Mouse (Mus musculus): ENCODE measurements around the gene Atic. TPM values are rescaled to one million over a fixed set of nuclear protein-coding genes. Genes with fewer than 3 reads are reported as not detected.

The Atic gene
- total and polyA plus RNA-seq, 3 experiments: 123 to 223 (median 187) TPM

DNA sequence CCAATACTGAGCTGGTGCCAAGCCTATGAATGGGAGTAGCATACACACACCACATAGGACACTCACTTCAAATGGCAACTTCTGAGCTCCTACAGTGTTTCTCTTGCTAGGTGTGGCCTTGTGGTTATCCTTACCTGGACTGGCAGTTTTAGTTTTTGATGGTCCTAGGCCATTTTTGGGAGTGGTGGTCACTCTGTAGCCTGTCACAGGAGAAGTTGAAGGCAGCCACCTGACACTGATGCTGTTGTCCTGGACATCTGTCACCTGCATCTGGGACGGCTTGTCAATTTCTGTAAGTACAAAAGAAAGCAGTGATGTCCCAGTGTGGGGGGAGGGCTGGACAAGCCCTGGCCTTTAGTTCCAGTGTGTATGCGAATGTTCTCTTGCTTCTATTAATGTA is 48.8 kb downstream of the Atic start:
- Histone ChIP-seq H3K4me1 (ENCODE audit: control insufficient read depth in 1 of 2, insufficient read depth in 2 of 2) (no peaks in the 10 kb centered on the region), H3K9me3 (replicated peaks; ENCODE audit: low read length) (no peaks in the 10 kb centered on the region), H3K27ac (ENCODE audit: insufficient read depth, low read depth) (no peak overlapping the region), H3K4me2 (ENCODE audit: insufficient read depth, low read depth, poor library complexity, severe bottlenecking) (no peak overlapping the region), H3K79me2 (replicated peaks; ENCODE audit: control insufficient read depth, extremely low read depth, insufficient read depth, poor library complexity, severe bottlenecking) (no peaks in the 10 kb centered on the region), H3K9ac (ENCODE audit: insufficient read depth, low read depth) (no peak overlapping the region), H3K36me3 (replicated peaks in 1 of 2; ENCODE audit: control insufficient read depth in 1 of 2, insufficient read depth in 1 of 2, low read length in 1 of 2) (no peaks in the 10 kb centered on the region), H3K4me3 (replicated peaks in 1 of 3; ENCODE audit: low read depth in 2 of 3, low read length in 2 of 3, poor library complexity in 1 of 3) (no peak overlapping the region), H3K27me3 (replicated peaks) (peaks cover 2% of the 10 kb centered on the region)
- DNase-seq (ENCODE audit: extremely low read depth): no peak
- dilution Hi-C loops (cut with MboI; ENCODE audit: extremely low pct_ligation_motif_present, extremely low pct_unique_long_range_greater_than_20kb, low sequenced_read_pairs): no loop called here
- in situ Hi-C loops (cut with MboI; ENCODE audit: low pct_ligation_motif_present, low pct_unique_long_range_greater_than_20kb, low sequenced_read_pairs): no loop called here
- TF ChIP-seq CHD2 (IDR thresholded peaks at IDR 0.05; ENCODE audit: low read length) (no peak), MAX (IDR thresholded peaks at IDR 0.05; ENCODE audit: low read length) (no peak), ZC3H11A (IDR thresholded peaks at IDR 0.05; ENCODE audit: low read depth, low read length) (no peak), RAD21 (IDR thresholded peaks at IDR 0.05; ENCODE audit: low read depth, low read length) (no peak), GABPA (IDR thresholded peaks at IDR 0.05; ENCODE audit: insufficient replicate concordance, low read depth, low read length) (no peak), TCF12 (IDR thresholded peaks at IDR 0.05; ENCODE audit: low read depth, low read length) (no peak), SMC3 (IDR thresholded peaks at IDR 0.05; ENCODE audit: low read depth, low read length) (no peak), TBP (conservative IDR thresholded peaks at IDR 0.05; ENCODE audit: low read depth, low read length) (no peak), MXI1 (IDR thresholded peaks at IDR 0.05; ENCODE audit: low read depth, low read length) (no peak), E2F4 (IDR thresholded peaks at IDR 0.05; ENCODE audit: insufficient replicate concordance, low read depth, low read length) (no peak), POLR2AphosphoS2 (IDR thresholded peaks at IDR 0.05; ENCODE audit: low read depth, low read length) (no peak), ETS1 (conservative IDR thresholded peaks at IDR 0.05; ENCODE audit: low read depth, low read length) (no peak), HCFC1 (IDR thresholded peaks at IDR 0.05; ENCODE audit: low read depth, low read length) (no peak), EP300 (IDR thresholded peaks at IDR 0.05; ENCODE audit: low read length) (no peak), POLR2A (IDR thresholded peaks at IDR 0.05; ENCODE audit: low read depth, low read length) (no peak)

DNA sequence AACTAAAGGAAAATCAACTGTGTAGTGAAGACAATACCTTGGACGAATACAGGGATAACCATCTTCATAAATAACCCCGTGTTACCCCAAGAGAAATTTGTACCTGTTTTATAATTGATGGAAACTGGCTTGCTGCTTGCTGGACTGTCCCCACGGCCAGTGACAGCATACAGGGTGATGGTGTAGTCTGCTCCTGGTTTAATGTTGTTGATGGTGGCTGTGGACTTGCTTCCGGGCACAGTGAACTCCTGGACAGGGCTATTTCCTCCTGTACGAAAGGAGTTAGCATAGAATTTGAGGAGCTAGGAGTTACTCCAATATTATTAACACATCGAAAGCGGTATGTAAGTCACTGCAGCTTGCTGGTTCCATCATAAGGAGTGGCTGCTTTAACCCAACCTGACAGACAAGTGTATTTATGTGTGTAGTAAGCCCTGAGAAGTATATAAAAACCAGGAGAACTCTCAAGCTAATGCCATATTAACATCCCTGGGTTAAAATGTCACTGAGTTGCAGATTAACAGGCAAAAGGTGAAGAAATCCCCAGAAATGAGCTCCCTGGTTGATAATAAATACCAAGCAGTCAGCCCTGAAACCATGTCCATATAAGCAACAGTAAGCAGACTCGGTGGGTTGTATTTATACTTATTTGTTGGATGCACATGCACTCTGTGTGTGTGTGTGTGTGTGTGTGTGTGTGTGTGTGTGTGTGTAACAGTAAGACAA is 49.8 kb downstream of the Atic start:
- Histone ChIP-seq H3K79me2 (replicated peaks; ENCODE audit: control insufficient read depth, extremely low read depth, insufficient read depth, poor library complexity, severe bottlenecking) (no peaks in the 10 kb centered on the region), H3K4me3 (replicated peaks in 1 of 3; ENCODE audit: low read depth in 2 of 3, low read length in 2 of 3, poor library complexity in 1 of 3) (no peak overlapping the region), H3K9me3 (replicated peaks; ENCODE audit: low read length) (no peaks in the 10 kb centered on the region), H3K27me3 (replicated peaks) (no peaks in the 10 kb centered on the region), H3K4me2 (ENCODE audit: insufficient read depth, low read depth, poor library complexity, severe bottlenecking) (no peak overlapping the region), H3K4me1 (ENCODE audit: control insufficient read depth in 1 of 2, insufficient read depth in 2 of 2) (no peaks in the 10 kb centered on the region), H3K9ac (ENCODE audit: insufficient read depth, low read depth) (no peak overlapping the region), H3K27ac (ENCODE audit: insufficient read depth, low read depth) (no peak overlapping the region), H3K36me3 (replicated peaks in 1 of 2; ENCODE audit: control insufficient read depth in 1 of 2, insufficient read depth in 1 of 2, low read length in 1 of 2) (no peaks in the 10 kb centered on the region)
- in situ Hi-C loops (cut with MboI; ENCODE audit: low pct_ligation_motif_present, low pct_unique_long_range_greater_than_20kb, low sequenced_read_pairs) (no loop called here), dilution Hi-C loops (cut with MboI; ENCODE audit: extremely low pct_ligation_motif_present, extremely low pct_unique_long_range_greater_than_20kb, low sequenced_read_pairs) (no loop called here)
- TF ChIP-seq NELFE (IDR thresholded peaks at IDR 0.05; ENCODE audit: low read depth, low read length) (no peak), E2F4 (IDR thresholded peaks at IDR 0.05; ENCODE audit: insufficient replicate concordance, low read depth, low read length) (no peak), GABPA (IDR thresholded peaks at IDR 0.05; ENCODE audit: insufficient replicate concordance, low read depth, low read length) (no peak), EP300 (IDR thresholded peaks at IDR 0.05; ENCODE audit: low read length) (no peak), MXI1 (IDR thresholded peaks at IDR 0.05; ENCODE audit: low read depth, low read length) (no peak), ZMIZ1 (IDR thresholded peaks at IDR 0.05; ENCODE audit: low read depth, low read length) (no peak), PAX5 (IDR thresholded peaks at IDR 0.05; ENCODE audit: low read length) (no peak), NRF1 (IDR thresholded peaks at IDR 0.05; ENCODE audit: low read depth, low read length) (no peak), MAX (IDR thresholded peaks at IDR 0.05; ENCODE audit: low read length) (no peak), ZNF384 (IDR thresholded peaks at IDR 0.05; ENCODE audit: low read depth, low read length) (no peak), JUN (IDR thresholded peaks at IDR 0.05; ENCODE audit: insufficient read depth, low read depth, low read length) (no peak), USF1 (IDR thresholded peaks at IDR 0.05; ENCODE audit: low read depth, low read length) (no peak), POLR2AphosphoS2 (IDR thresholded peaks at IDR 0.05; ENCODE audit: low read depth, low read length) (no peak), BHLHE40 (IDR thresholded peaks at IDR 0.05; ENCODE audit: low read depth, low read length) (no peak), MAFK (IDR thresholded peaks at IDR 0.05; ENCODE audit: insufficient replicate concordance, low read length) (no peak), CHD1 (IDR thresholded peaks at IDR 0.05; ENCODE audit: low read depth, low read length) (no peak)
- DNase-seq (ENCODE audit: extremely low read depth): no peak

Data from CH12.LX (cell line).